Mouse (Mus musculus) neural tube, embryonic 11.5 days (tissue): ENCODE measurements around the gene Zfp128. TPM values are rescaled to one million over a fixed set of nuclear protein-coding genes. Genes with fewer than 3 reads are reported as not detected.
"Not testable (repeated sequence)": the region's sequence is repeated elsewhere in the genome, so short reads cannot be mapped to it uniquely, and the experiment has no call there.

Source experiments
- ATAC-seq: fragments of 200-750 bp; cut with Nextera tagmentation; 2 replicates; pipeline ENCODE4 v1.8.0; 2017; ENCODE audit warnings: moderate number of reproducible peaks, mild to moderate bottlenecking, moderate TSS enrichment, moderate library complexity; ENCODE audit not compliant: insufficient read depth, low FRiP score, low TSS enrichment
- DNase-seq: peaks from one replicate; pipeline ENCODE4 v3.0.0-alpha.2; 2015; ENCODE audit warnings: low spot score
- H3K27ac ChIP-seq: fragments of 300-500 bp; sonication (generic); 2 replicates; pipeline ENCODE4 v1.5.1; 2014; ENCODE audit warnings: low read depth, mild to moderate bottlenecking, low read length
- H3K27me3 ChIP-seq: fragments of 300-500 bp; sonication (generic); 2 replicates; pipeline ENCODE4 v1.6.1; 2014; ENCODE audit warnings: mild to moderate bottlenecking, low read length, mixed read lengths; ENCODE audit not compliant: control insufficient read depth, insufficient read depth
- H3K36me3 ChIP-seq: fragments of 300-500 bp; sonication (generic); 2 replicates; pipeline ENCODE4 v1.6.1; 2014; ENCODE audit warnings: mild to moderate bottlenecking, low read length, moderate library complexity, mixed read lengths; ENCODE audit not compliant: control insufficient read depth, insufficient read depth
- H3K4me1 ChIP-seq: fragments of 300-500 bp; sonication (generic); 2 replicates; pipeline ENCODE4 v1.6.1; 2014; ENCODE audit warnings: low read length, mixed read lengths; ENCODE audit not compliant: control insufficient read depth, insufficient read depth
- H3K4me2 ChIP-seq: fragments of 300-500 bp; sonication (generic); 2 replicates; pipeline ENCODE4 v1.6.1; 2014; ENCODE audit warnings: low read depth, mild to moderate bottlenecking, moderate library complexity
- H3K4me3 ChIP-seq: fragments of 300-500 bp; sonication (generic); 2 replicates; pipeline ENCODE4 v1.5.1; 2014; ENCODE audit warnings: low read depth, low read length
- H3K9ac ChIP-seq: fragments of 300-500 bp; sonication (generic); 2 replicates; pipeline ENCODE4 v1.6.1; 2014; ENCODE audit warnings: mild to moderate bottlenecking, low read length
- H3K9me3 ChIP-seq: fragments of 300-500 bp; sonication (generic); 2 replicates; pipeline ENCODE4 v1.6.1; 2016; ENCODE audit warnings: low read length; ENCODE audit not compliant: control insufficient read depth
- WGBS: fragments of 180-500 bp; shearing (Covaris S2); extraction: QIAGEN DNeasy Blood & Tissue Kit; methylation state at CpG from one replicate; pipeline ENCODE4 v1.1.7; 2014; 5-methylcytosine and 5-hydroxymethylcytosine counted together
- polyA plus RNA-seq: library from polyadenylated mRNA; unstranded; fragments of >200 nt; fragmentation: Nextera tagmentation; extraction: Ambion mirVana; gene quantifications from 2 replicates; pipeline ENCODE4 v1.2.1, GENCODE M21; 2014

Zfp128 gene
- polyA plus RNA-seq, 1 experiment from 2014 or later = 7.0 TPM

GRCm38 (mm10) chr7:12933615-12934140, 52.7 kb downstream of the Zfp128 start:
- DNase-seq = no peak
- H3K4me2 ChIP-seq = no peak overlapping the region
- H3K9me3 ChIP-seq = no peaks in the 10 kb centered on the region
- ATAC-seq = no peak
- 0 out of 2 replicates have a peak, but pooled peaks cover 2% of the 10 kb centered on the region for H3K27me3 ChIP-seq
- H3K36me3 ChIP-seq = no peaks in the 10 kb centered on the region
- H3K4me1 ChIP-seq = no peaks in the 10 kb centered on the region
- H3K27ac ChIP-seq = no peak overlapping the region
- no peak overlapping the region for H3K4me3 ChIP-seq
- 62% methylated on average over 4 of the region's 4 CpGs for WGBS
- H3K9ac ChIP-seq = no peak overlapping the region

- no peak overlapping the region for H3K4me2 ChIP-seq
- H3K9ac ChIP-seq = no peak overlapping the region
- H3K27ac ChIP-seq = no peak overlapping the region
- ATAC-seq = no peak
- no peaks in the 10 kb centered on the region for H3K27me3 ChIP-seq
- H3K36me3 ChIP-seq = no peaks in the 10 kb centered on the region
- no peaks in the 10 kb centered on the region for H3K4me1 ChIP-seq
- 80% methylated on average over 3 of the region's 3 CpGs for WGBS
- H3K4me3 ChIP-seq = no peak overlapping the region
- H3K9me3 ChIP-seq = no peaks in the 10 kb centered on the region
- DNase-seq = no peak
These were observed 53.8 kb downstream of the Zfp128 start for GRCm38 (mm10) chr7:12934808-12935207.

- not testable (repeated sequence) for H3K4me3 ChIP-seq, H3K27me3 ChIP-seq, H3K36me3 ChIP-seq, DNase-seq, H3K4me2 ChIP-seq, H3K9me3 ChIP-seq, H3K4me1 ChIP-seq, H3K9ac ChIP-seq, H3K27ac ChIP-seq, ATAC-seq
- 92% methylated on average over 4 of the region's 4 CpGs for WGBS
These were observed 56.4 kb downstream of the Zfp128 start for GRCm38 (mm10) chr7:12937254-12937803.

GRCm38 (mm10) chr7:12940599-12940998, 59.6 kb downstream of the Zfp128 start:
- ATAC-seq (no peak), DNase-seq (no peak)
- 92% methylated on average over 4 of the region's 4 CpGs for WGBS
- H3K36me3 ChIP-seq = no peaks in the 10 kb centered on the region
- H3K27ac ChIP-seq = no peak overlapping the region
- H3K4me2 ChIP-seq = no peak overlapping the region
- no peaks in the 10 kb centered on the region for H3K9me3 ChIP-seq
- no peak overlapping the region for H3K4me3 ChIP-seq
- no peaks in the 10 kb centered on the region for H3K27me3 ChIP-seq
- no peak overlapping the region for H3K9ac ChIP-seq
- H3K4me1 ChIP-seq = no peaks in the 10 kb centered on the region

Other genes with a start within 250 kb of the Zfp128 start
- not detected in 2 replicates for gene Vmn2r54, start 240.9 kb upstream of the Zfp128 start, polyA plus RNA-seq
- gene Vmn2r55, start 196.2 kb upstream of the Zfp128 start, polyA plus RNA-seq = not detected in 2 replicates
- gene Vmn2r56, start 146.2 kb upstream of the Zfp128 start, polyA plus RNA-seq = 0.03 TPM in 1 of 2 replicates, not detected in the other
- gene Zscan18, start 77.5 kb upstream of the Zfp128 start, polyA plus RNA-seq = 12.5 and 13.9 TPM in 2 replicates
- gene Zfp329, start 62.3 kb upstream of the Zfp128 start, polyA plus RNA-seq = 19.2 and 19.9 TPM in 2 replicates
- gene Zfp110, start 46.4 kb upstream of the Zfp128 start, polyA plus RNA-seq = 29.4 and 32.7 TPM in 2 replicates
- gene Zscan22, start 16.6 kb downstream of the Zfp128 start, polyA plus RNA-seq = 18.3 and 19.7 TPM in 2 replicates
- 910 and 930 TPM in 2 replicates for gene Rps5, start 41.1 kb downstream of the Zfp128 start, polyA plus RNA-seq
- 0.61 and 0.66 TPM in 2 replicates for gene Rnf225, start 46.2 kb downstream of the Zfp128 start, polyA plus RNA-seq
- gene Zfp324, start 84.7 kb downstream of the Zfp128 start, polyA plus RNA-seq = 9.8 and 10.3 TPM in 2 replicates
- gene Zfp446, start 96.7 kb downstream of the Zfp128 start, polyA plus RNA-seq = 7.1 and 8.2 TPM in 2 replicates
- not detected in 2 replicates for gene Slc27a5, start 117.0 kb downstream of the Zfp128 start, polyA plus RNA-seq
- 512 and 523 TPM in 2 replicates for gene Trim28, start 117.9 kb downstream of the Zfp128 start, polyA plus RNA-seq
- 30.7 and 33.5 TPM in 2 replicates for gene Zbtb45, start 128.9 kb downstream of the Zfp128 start, polyA plus RNA-seq
- gene Chmp2a, start 153.6 kb downstream of the Zfp128 start, polyA plus RNA-seq = 120 and 126 TPM in 2 replicates
- 189 and 194 TPM in 2 replicates for gene Ube2m, start 157.1 kb downstream of the Zfp128 start, polyA plus RNA-seq
- gene Mzf1, start 173.6 kb downstream of the Zfp128 start, polyA plus RNA-seq = 1.7 and 2.2 TPM in 2 replicates
- not detected in 2 replicates for gene Vmn1r85, start 214.0 kb downstream of the Zfp128 start, polyA plus RNA-seq
- not detected in 2 replicates for gene Vmn1r86, start 238.7 kb downstream of the Zfp128 start, polyA plus RNA-seq